Mouse (Mus musculus) left cerebral cortex, adult 9 months (tissue): Measurements from ENCODE around the gene Ptgir.

ENCODE experiments used
- DNase-seq, 2 experiments: peaks; one replicate each; pipeline ENCODE4 v3.0.0; 2022; ENCODE audit warnings: low spot score in 2 of 2

Gene Ptgir

DNA sequence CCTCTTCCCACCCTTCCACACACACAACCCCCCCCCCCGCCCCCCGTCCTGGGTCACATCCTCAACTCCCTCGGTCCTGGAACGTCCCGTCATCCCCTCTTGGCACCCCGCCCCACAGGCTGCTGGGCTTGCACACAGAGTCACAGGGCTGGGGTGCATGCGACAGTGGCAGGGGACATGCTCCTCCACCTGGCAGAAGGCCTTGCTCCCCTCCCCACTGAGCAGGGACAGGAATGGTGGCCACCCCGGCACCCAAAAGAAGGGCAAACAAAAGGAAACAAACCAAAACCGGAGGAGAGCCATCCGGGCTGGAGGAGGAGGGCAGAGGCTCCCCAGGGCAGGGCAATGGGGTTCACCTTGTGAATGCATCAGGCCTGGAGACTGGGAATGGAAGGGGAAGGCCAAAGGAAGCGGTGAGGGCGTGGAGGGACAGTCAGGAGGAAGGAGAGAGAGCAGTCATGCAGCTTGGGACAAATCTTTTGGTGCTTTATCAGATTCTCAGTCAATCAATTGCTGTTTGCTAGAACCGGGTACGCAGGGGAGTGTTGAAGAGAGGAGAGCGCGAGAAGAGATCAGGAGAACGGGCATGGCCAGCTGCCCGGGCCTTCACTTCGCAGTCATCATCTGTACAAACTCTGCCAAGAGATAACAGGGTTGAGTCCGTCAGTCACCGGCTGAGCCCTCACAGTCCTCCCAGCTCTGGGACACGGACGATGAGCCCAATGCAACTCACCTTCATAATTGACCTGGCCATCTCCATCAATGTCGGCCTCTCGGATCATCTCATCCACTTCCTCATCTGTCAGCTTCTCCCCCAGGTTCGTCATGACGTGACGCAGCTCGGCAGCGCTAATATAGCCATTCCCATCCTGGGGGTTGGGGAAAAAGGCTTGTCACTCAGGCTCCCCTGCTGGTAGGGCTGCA is 10.3 kb downstream of the Ptgir start:
- DNase-seq = no peak

DNA sequence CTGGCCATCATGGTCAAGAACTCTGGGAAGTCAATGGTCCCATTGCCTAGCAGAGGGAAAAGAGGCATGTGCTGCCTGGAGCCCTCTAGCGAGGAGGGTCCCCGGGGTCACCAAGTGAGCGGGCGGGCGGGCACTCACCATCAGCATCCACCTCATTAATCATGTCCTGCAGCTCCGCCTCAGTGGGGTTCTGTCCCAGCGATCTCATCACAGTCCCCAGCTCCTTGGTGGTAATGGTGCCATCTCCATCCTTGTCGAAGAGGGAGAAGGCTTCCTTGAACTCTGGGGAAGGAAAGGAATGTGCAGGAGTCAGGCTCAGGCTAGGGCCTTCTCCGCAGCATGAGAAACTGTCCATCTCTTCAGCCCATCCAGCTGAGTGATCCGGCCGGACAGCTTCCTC is 11.2 kb downstream of the Ptgir start:
- DNase-seq = no peak

- peak in 1 of 2 experiments; percentile 80 for DNase-seq
These were observed 11.7 kb downstream of the Ptgir start for GRCm38 (mm10) chr7:16918014-16918413.

- DNase-seq = no peak
These were observed 12.4 kb downstream of the Ptgir start for GRCm38 (mm10) chr7:16918670-16919069.

- DNase-seq = peak in 1 of 2 experiments; percentile 26
These were observed 13.3 kb downstream of the Ptgir start for GRCm38 (mm10) chr7:16919395-16920149.

GRCm38 (mm10) chr7:16920150-16920579 is 13.9 kb downstream of the Ptgir start:
- DNase-seq = no peak

- peak in 1 of 2 experiments; percentile 46 for DNase-seq
These were observed 14.8 kb downstream of the Ptgir start for GRCm38 (mm10) chr7:16920818-16921791.

GRCm38 (mm10) chr7:16921881-16922335 is 15.6 kb downstream of the Ptgir start:
- DNase-seq = no peak

- peak in 1 of 2 experiments; percentile 64 for DNase-seq
These were observed 16.2 kb downstream of the Ptgir start for GRCm38 (mm10) chr7:16922360-16922973.

DNA sequence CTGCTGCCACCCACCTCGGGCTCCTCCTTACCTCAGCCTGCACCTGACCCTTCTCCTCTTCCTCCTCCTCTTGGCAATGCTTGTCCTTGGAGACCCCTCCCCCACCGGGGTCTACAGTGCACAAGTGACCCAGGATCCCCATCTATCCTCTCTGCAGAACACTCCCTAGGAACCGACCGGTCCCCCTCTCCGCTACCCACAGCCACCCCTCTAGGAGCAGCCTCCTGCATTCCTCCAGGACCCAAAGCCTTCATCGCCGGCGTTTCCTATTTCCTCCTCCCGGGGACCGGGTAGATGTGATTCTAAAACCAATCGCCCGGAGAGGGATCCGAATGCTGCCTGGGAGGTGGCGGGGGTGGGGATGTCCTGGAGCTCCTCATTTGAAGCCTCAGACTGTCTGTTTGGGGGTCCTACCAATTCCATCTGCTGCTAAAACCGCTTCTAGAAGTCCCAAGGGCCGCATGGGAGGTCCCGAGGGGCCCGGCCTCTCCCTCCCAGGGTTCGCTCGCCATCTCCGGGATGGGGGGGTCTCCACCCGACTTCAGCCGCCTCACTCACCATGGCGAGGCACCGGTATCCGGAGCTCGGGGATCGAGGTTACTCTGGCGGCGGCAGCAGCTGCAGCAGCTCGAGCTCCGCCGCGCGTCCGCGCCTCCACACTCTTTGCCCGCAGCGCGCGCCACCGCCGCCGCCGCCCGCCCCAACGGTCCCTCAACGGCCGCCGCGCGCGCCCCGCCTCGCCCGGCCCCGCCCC is 17.2 kb downstream of the Ptgir start:
- DNase-seq = peak in 1 of 2 experiments; percentile 61

DNA sequence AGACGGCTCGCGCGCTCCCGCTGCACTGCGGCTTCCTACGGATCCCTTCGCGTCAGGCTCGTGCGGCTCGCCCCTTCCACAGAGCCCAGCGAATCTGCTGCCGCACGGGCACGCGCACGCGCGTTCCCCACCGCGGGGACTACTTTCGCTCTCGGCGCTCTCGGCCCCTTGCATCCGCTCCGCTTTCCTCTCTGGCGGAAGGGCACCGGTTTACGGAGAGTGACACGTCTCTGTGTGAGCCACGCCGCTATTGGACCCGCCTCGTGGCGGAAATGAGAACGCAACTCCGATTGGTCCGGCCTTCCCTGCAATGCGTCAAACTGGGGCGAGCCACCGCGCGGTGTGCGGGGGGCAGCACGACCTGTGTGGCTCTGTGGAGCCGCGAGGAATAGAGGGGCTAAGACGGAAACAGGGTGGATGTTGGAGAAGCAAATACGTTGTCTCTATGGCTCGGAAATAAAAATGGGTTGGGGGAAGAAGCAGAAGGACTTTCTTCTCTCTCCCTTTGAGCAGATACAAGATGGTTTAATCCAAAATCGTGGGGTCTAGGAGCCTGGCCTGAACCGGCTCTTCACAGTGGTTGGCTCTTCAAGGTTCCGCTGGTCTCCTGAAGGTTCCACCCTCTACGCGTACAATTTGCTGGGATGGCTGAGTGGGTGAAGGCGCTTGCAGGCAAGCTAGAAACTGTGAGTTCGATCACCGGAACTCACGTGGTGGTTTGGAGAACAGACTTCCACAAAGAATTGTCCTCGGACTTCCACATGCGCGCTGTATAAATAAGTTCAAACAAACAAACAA is 17.9 kb downstream of the Ptgir start, which contains the start of gene Calm3:
Gene Calm3 (minus strand): TSS at position 78 of the 798 bp plus-strand sequence.
- DNase-seq = peak; percentile 97 to 100

DNA sequence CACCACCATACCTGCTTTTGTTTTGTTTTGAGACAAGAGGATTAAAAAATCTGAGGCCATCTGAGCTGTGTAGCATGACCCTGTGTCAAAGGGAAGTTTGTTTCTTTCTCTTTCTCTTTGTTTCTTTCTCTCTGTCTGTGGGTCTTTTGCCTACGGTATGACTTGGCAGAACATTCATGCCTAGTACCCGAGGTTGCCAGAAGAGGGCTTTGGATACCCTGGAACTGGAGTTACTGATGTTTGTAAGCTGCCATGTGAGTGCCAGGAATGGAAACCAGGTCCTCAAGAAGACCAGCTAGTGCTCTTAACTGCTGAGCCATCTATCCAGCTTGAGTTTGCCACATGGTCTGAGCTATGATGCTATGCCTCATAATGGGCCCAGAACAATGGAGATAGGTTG is 22.1 kb downstream of the Ptgir start:
- no peak for DNase-seq

DNA sequence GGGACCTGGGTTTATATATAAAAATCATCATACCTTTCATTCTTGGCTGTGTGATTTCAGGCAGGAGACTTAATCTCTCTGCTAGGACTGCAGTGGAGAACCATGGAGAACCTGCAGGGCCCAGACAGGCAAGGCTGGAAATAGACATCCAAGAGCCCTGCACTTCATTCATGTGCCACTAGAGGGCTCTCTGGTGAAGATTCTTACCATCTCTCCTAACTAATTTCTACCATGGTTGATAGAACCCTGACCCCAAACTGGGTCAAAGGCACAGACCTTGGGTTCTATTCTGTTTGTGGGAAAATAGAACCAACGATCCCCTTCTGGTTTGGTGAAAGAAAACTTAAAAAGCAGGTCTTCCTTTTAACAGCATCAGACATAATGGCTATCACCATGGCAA is 24.6 kb downstream of the Ptgir start:
- DNase-seq = peak in 1 of 2 experiments; percentile 89

GRCm38 (mm10) chr7:16931968-16932627 is 25.8 kb downstream of the Ptgir start:
- DNase-seq = peak in 1 of 2 experiments; percentile 96

GRCm38 (mm10) chr7:16932704-16933577 is 26.7 kb downstream of the Ptgir start:
- DNase-seq = peak in 1 of 2 experiments; percentile 84

GRCm38 (mm10) chr7:16937312-16937711 is 31.0 kb downstream of the Ptgir start:
- DNase-seq = no peak

- DNase-seq = peak in 1 of 2 experiments; percentile 71
These were observed 32.0 kb downstream of the Ptgir start for GRCm38 (mm10) chr7:16938117-16938791.
